8 mouse cellular contexts compared by ENCODE assay signal in genomic region chr4:123750152-123750651, GRCm38 (mm10). TPM values are rescaled to one million over a fixed set of nuclear protein-coding genes. Genes with fewer than 3 reads are reported as not detected.
A peak's percentile ranks its signal among the peaks of the same experiment; 100 is the strongest.
DNase-seq lines count a peak whose midpoint lies in the region; ATAC-seq and TF ChIP-seq lines count a peak whose summit lies in the region.

Gene Akirin1, minus strand, starts transcription at chr4:123750345.

- under 1% methylated on average over 44 of the region's 46 CpGs for WGBS in forebrain, postnatal 0 days
- WGBS in lung, embryonic 15.5 days, result 0% methylated on average over 40 of the region's 46 CpGs

- peak; percentile 86 for ATAC-seq in G1E (ENCODE audit: extremely low read depth, insufficient number of reproducible peaks, low FRiP score, poor library complexity, severe bottlenecking)
- ATAC-seq in forebrain, postnatal 0 days, result peak; percentile 98
- peak; percentile 98 for ATAC-seq in lung, embryonic 15.5 days (ENCODE audit: borderline replicate concordance, extremely low read depth, low FRiP score, low TSS enrichment)

- peak within 1 kb of the TSS; percentile 63 for H3K4me2 ChIP-seq in forebrain, postnatal 0 days (ENCODE audit: low read depth)
- peak within 1 kb of the TSS; percentile 90 for H3K4me2 ChIP-seq in lung, embryonic 15.5 days

- H3K27ac ChIP-seq in forebrain, postnatal 0 days (ENCODE audit: low read depth, low read length), result peak within 1 kb of the TSS; percentile 84
- H3K27ac ChIP-seq in lung, embryonic 15.5 days, result peak within 1 kb of the TSS; percentile 89

- peaks cover 24% of the 10 kb centered on the region for H3K36me3 ChIP-seq in G1E (replicated peaks)
- H3K36me3 ChIP-seq in forebrain, postnatal 0 days (ENCODE audit: insufficient read depth), result no peaks in the 10 kb centered on the region
- no peaks in the 10 kb centered on the region for H3K36me3 ChIP-seq in lung, embryonic 15.5 days

- DNase-seq in G1E (ENCODE audit: low spot score), result peak; percentile 92
- DNase-seq in cerebellum, adult 18-20 months, result peak; percentile 98 to 100
- peak; percentile 99 for DNase-seq in forebrain, postnatal 0 days
- DNase-seq in heart, postnatal 4 days, result peak; percentile 99
- peak; percentile 93 to 97 for DNase-seq in layer of hippocampus, adult 8-10 months (ENCODE audit: low spot score in 2 of 2)
- DNase-seq in ovary, adult 18-20 months (ENCODE audit: low spot score), result peak; percentile 95
- peak; percentile 98 for DNase-seq in thymus, postnatal 0 days (ENCODE audit: low spot score)

- peaks cover 39% of the 10 kb centered on the region for H3K4me1 ChIP-seq in G1E (ENCODE audit: insufficient read depth, low read depth, low read length)
- peaks cover 4% of the 10 kb centered on the region; the same call in 1 of the 2 replicates for H3K4me1 ChIP-seq in forebrain, postnatal 0 days (ENCODE audit: insufficient read depth)
- peaks cover 15% of the 10 kb centered on the region for H3K4me1 ChIP-seq in lung, embryonic 15.5 days

- no peak for TF ChIP-seq CTCF in G1E (IDR thresholded peaks at IDR 0.05; ENCODE audit: low read depth, low read length)
- peak; percentile 69 for TF ChIP-seq CTCF in forebrain, postnatal 0 days (IDR thresholded peaks at IDR 0.05; ENCODE audit: low read depth)

- peak within 1 kb of the TSS; percentile 87 for H3K4me3 ChIP-seq in G1E (ENCODE audit: low read depth, low read length)
- peak within 1 kb of the TSS; percentile 94 for H3K4me3 ChIP-seq in forebrain, postnatal 0 days (ENCODE audit: low read depth, low read length)
- peak within 1 kb of the TSS; percentile 89 for H3K4me3 ChIP-seq in lung, embryonic 15.5 days

- H3K9ac ChIP-seq in forebrain, postnatal 0 days, result peak within 1 kb of the TSS; percentile 75
- H3K9ac ChIP-seq in lung, embryonic 15.5 days, result peak within 1 kb of the TSS; percentile 78

- H3K27me3 ChIP-seq in G1E (ENCODE audit: insufficient read depth, low read length), result peaks cover 14% of the 10 kb centered on the region
- no peaks in the 10 kb centered on the region for H3K27me3 ChIP-seq in forebrain, postnatal 0 days (ENCODE audit: insufficient read depth, low read length)
- H3K27me3 ChIP-seq in lung, embryonic 15.5 days, result no peaks in the 10 kb centered on the region

- no peaks in the 10 kb centered on the region for H3K9me3 ChIP-seq in G1E (replicated peaks)
- no peaks in the 10 kb centered on the region for H3K9me3 ChIP-seq in forebrain, postnatal 0 days (ENCODE audit: low read length)
- H3K9me3 ChIP-seq in lung, embryonic 15.5 days, result no peaks in the 10 kb centered on the region

RNA-seq across cellular contexts. Expression of gene Akirin1, which starts in this region (rescaled TPM):
- total RNA-seq in G1E (2014; fragmentation: Nextera tagmentation), result 67.6 and 70.1 TPM in 2 replicates
- 61.8 and 68.4 TPM in 2 replicates for total RNA-seq in G1E (2017)
- 179 and 257 TPM in 2 replicates for polyA plus RNA-seq in G1E (2012)
- total RNA-seq in forebrain, postnatal 0 days (2014; rRNA removed), result 60.7 and 64.1 TPM in 2 replicates
- polyA plus RNA-seq in forebrain, postnatal 0 days (2015; fragmentation: Nextera tagmentation; extraction: Ambion mirVana), result 65.9 and 69.0 TPM in 2 replicates
- 10 to 100 TPM; 46.2 to 46.7 TPM for total RNA-seq in heart, postnatal 4 days (2021)
- total RNA-seq in layer of hippocampus, adult 8-10 months (2022), result 10 to 100 TPM; 54.7 to 59.0 (median 56.9) TPM
- polyA plus RNA-seq in lung, embryonic 15.5 days (2015; fragmentation: Nextera tagmentation; extraction: Ambion mirVana), result 43.7 and 44.5 TPM in 2 replicates
- polyA plus RNA-seq in thymus, postnatal 0 days (2015; fragmentation: Nextera tagmentation; extraction: Ambion mirVana), result 95.5 and 113 TPM in 2 replicates

Comparison
In these comparisons a context has a peak if more than half of its experiments do, and no peak if none do; other contexts are left out.
1. Peak in every context shown above with its lines: DNase-seq, ATAC-seq, H3K4me3 ChIP-seq and H3K27ac ChIP-seq.